Mouse (Mus musculus): ENCODE measurements around the gene Ociad1. TPM values are rescaled to one million over a fixed set of nuclear protein-coding genes. Genes with fewer than 3 reads are reported as not detected.
A peak's percentile ranks its signal among the peaks of the same experiment; 100 is the strongest.

The Ociad1 gene
- total and polyA plus RNA-seq, 3 experiments, result 121 to 324 (median 223) TPM

DNA sequence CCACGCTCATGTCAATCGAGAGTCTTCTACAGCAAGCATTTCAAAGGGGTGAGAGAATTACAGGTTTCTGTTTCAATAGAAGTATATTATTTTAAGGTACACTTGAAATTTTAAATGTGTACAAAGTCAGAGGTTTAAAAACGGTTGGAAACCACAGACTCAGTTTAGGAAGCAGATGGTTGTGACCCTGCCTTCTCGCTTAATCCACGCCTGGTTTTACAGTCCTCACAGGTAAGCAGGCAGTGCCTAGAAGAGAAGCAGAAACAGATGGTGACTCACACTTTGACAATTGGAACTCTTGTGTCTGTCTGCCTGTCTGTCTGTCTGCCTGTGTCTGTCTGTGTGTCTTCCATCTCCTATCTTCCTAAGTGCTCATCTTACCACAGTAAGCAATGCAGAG, 31.0 kb downstream of the Ociad1 start:
- Histone ChIP-seq H3K4me3 (ENCODE audit: low read depth, low read length) (no peak overlapping the region), H3K4me1 (ENCODE audit: insufficient read depth, low read depth, low read length) (peaks cover 9% of the 10 kb centered on the region), H3K36me3 (replicated peaks) (peaks cover 53% of the 10 kb centered on the region), H3K27me3 (ENCODE audit: insufficient read depth, low read length) (no peaks in the 10 kb centered on the region), H3K9me3 (replicated peaks) (no peaks in the 10 kb centered on the region)
- no peak for TF ChIP-seq POLR2AphosphoS5 (IDR thresholded peaks at IDR 0.05; ENCODE audit: insufficient replicate concordance, low read depth, low read length)
- TF ChIP-seq GATA2 (IDR thresholded peaks at IDR 0.05; ENCODE audit: borderline replicate concordance, low read depth, low read length), result no peak
- no peak for TF ChIP-seq GATA1 (IDR thresholded peaks at IDR 0.05; ENCODE audit: borderline replicate concordance, low read length)
- no peak for TF ChIP-seq TAL1 (conservative IDR thresholded peaks at IDR 0.05; ENCODE audit: low read depth, low read length)
- TF ChIP-seq CTCF (IDR thresholded peaks at IDR 0.05; ENCODE audit: low read depth, low read length), result no peak
- no peak for DNase-seq (ENCODE audit: low spot score)
- no peak for ATAC-seq (ENCODE audit: extremely low read depth, insufficient number of reproducible peaks, low FRiP score, poor library complexity, severe bottlenecking)

DNA sequence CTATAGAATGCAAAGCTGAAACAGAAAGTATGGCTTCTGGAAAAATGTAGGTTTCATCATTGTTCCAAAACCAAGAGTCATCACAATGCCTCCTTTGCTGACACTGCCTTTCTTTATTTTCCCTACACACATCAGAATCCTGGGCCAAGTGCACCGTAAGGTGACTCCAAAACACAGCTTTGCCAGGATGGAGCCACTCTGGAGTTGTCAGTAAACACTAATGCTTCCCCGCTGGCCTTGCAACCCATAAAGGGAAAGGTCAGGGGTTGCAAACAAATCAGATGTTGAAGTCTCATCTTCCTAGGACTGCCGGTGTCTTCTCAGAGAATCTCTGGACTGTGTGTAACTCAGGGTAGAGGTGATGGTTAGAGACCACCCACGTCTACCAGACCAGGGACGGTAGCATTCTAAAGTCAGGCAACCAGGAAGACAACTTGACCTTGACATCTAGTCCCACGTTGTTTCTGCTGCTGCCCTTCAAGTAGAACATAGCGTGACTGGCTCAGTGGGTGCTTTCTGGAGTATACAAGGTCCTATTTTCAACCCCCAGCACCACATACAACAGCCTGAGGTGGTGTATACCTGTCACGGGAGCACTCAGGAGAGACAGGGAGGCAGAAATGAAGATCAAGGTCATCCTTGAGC, 32.1 kb downstream of the Ociad1 start:
- DNase-seq (ENCODE audit: low spot score), result no peak
- no peaks in the 10 kb centered on the region for H3K27me3 ChIP-seq (ENCODE audit: insufficient read depth, low read length)

DNA sequence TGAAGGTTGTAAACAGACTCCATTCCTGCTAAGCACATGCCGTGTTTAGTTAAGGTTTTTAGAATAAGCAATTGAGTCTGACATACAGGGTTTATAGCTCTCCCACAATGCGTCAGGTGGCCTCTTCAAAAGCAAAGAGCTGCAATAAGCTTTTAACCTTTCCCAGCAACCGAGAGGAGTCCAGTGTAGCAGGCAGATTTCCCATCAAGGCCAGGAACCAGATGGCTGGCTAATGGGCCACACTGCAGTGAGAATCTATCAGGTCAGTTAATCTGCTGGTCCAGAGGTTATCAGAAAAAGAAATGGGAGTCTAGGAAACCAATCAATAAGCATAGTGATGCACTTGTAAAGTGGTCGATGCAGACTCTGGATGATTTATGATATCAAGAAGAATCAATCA, 38.4 kb downstream of the Ociad1 start:
- ATAC-seq (ENCODE audit: extremely low read depth, insufficient number of reproducible peaks, low FRiP score, poor library complexity, severe bottlenecking) (no peak), DNase-seq (ENCODE audit: low spot score) (no peak)
- H3K36me3 ChIP-seq (replicated peaks), result peaks cover 14% of the 10 kb centered on the region
- H3K27me3 ChIP-seq (ENCODE audit: insufficient read depth, low read length), result peaks cover 2% of the 10 kb centered on the region; the same call in 1 of the 2 replicates
- TF ChIP-seq TAL1 (conservative IDR thresholded peaks at IDR 0.05; ENCODE audit: low read depth, low read length) (no peak), CTCF (IDR thresholded peaks at IDR 0.05; ENCODE audit: low read depth, low read length) (no peak), GATA2 (IDR thresholded peaks at IDR 0.05; ENCODE audit: borderline replicate concordance, low read depth, low read length) (no peak), GATA1 (IDR thresholded peaks at IDR 0.05; ENCODE audit: borderline replicate concordance, low read length) (no peak), POLR2AphosphoS5 (IDR thresholded peaks at IDR 0.05; ENCODE audit: insufficient replicate concordance, low read depth, low read length) (no peak)
- no peaks in the 10 kb centered on the region for H3K4me1 ChIP-seq (ENCODE audit: insufficient read depth, low read depth, low read length)
- no peaks in the 10 kb centered on the region for H3K9me3 ChIP-seq (replicated peaks)
- no peak overlapping the region for H3K4me3 ChIP-seq (ENCODE audit: low read depth, low read length)

More for the DNA sequence above, 32.1 kb downstream of the Ociad1 start:
- Histone ChIP-seq H3K9me3 (replicated peaks) (no peaks in the 10 kb centered on the region), H3K36me3 (replicated peaks) (peaks cover 47% of the 10 kb centered on the region), H3K4me1 (ENCODE audit: insufficient read depth, low read depth, low read length) (peaks cover 3% of the 10 kb centered on the region; the same call in 1 of the 2 replicates), H3K4me3 (ENCODE audit: low read depth, low read length) (no peak overlapping the region)
- ATAC-seq (ENCODE audit: extremely low read depth, insufficient number of reproducible peaks, low FRiP score, poor library complexity, severe bottlenecking), result no peak
- TF ChIP-seq GATA2 (IDR thresholded peaks at IDR 0.05; ENCODE audit: borderline replicate concordance, low read depth, low read length) (no peak), POLR2AphosphoS5 (IDR thresholded peaks at IDR 0.05; ENCODE audit: insufficient replicate concordance, low read depth, low read length) (no peak), TAL1 (conservative IDR thresholded peaks at IDR 0.05; ENCODE audit: low read depth, low read length) (no peak), GATA1 (IDR thresholded peaks at IDR 0.05; ENCODE audit: borderline replicate concordance, low read length) (no peak)

DNA sequence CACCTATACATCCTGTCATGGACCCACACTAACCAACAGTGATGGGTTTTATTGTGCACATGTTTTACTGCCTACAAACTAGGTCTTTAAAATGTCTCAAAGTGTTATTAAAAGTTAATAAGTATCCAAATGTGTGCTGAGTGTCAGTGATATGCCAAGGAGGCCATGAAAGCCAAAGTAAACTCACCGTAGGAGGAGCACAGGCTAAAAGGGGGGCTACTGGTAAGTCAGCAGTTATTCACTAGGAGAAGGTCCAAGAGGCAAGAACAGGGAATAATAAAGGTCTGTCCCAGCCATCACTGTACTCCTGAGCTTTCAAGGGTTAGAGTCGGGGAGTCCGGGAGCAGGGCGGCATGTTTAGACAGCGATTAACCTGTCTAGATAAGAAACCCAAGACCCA, 43.9 kb downstream of the Ociad1 start:
- H3K4me1 ChIP-seq (ENCODE audit: insufficient read depth, low read depth, low read length), result peaks cover 7% of the 10 kb centered on the region
- no peak overlapping the region for H3K4me3 ChIP-seq (ENCODE audit: low read depth, low read length)
- DNase-seq (ENCODE audit: low spot score) (no peak), ATAC-seq (ENCODE audit: extremely low read depth, insufficient number of reproducible peaks, low FRiP score, poor library complexity, severe bottlenecking) (no peak)
- H3K9me3 ChIP-seq (replicated peaks), result no peaks in the 10 kb centered on the region
- peaks cover 3% of the 10 kb centered on the region for H3K36me3 ChIP-seq (replicated peaks)
- H3K27me3 ChIP-seq (ENCODE audit: insufficient read depth, low read length), result peaks cover 37% of the 10 kb centered on the region
- no peak for TF ChIP-seq TAL1 (conservative IDR thresholded peaks at IDR 0.05; ENCODE audit: low read depth, low read length)
- TF ChIP-seq CTCF (IDR thresholded peaks at IDR 0.05; ENCODE audit: low read depth, low read length), result no peak
- TF ChIP-seq GATA2 (IDR thresholded peaks at IDR 0.05; ENCODE audit: borderline replicate concordance, low read depth, low read length), result no peak
- no peak for TF ChIP-seq POLR2AphosphoS5 (IDR thresholded peaks at IDR 0.05; ENCODE audit: insufficient replicate concordance, low read depth, low read length)
- no peak for TF ChIP-seq GATA1 (IDR thresholded peaks at IDR 0.05; ENCODE audit: borderline replicate concordance, low read length)

DNA sequence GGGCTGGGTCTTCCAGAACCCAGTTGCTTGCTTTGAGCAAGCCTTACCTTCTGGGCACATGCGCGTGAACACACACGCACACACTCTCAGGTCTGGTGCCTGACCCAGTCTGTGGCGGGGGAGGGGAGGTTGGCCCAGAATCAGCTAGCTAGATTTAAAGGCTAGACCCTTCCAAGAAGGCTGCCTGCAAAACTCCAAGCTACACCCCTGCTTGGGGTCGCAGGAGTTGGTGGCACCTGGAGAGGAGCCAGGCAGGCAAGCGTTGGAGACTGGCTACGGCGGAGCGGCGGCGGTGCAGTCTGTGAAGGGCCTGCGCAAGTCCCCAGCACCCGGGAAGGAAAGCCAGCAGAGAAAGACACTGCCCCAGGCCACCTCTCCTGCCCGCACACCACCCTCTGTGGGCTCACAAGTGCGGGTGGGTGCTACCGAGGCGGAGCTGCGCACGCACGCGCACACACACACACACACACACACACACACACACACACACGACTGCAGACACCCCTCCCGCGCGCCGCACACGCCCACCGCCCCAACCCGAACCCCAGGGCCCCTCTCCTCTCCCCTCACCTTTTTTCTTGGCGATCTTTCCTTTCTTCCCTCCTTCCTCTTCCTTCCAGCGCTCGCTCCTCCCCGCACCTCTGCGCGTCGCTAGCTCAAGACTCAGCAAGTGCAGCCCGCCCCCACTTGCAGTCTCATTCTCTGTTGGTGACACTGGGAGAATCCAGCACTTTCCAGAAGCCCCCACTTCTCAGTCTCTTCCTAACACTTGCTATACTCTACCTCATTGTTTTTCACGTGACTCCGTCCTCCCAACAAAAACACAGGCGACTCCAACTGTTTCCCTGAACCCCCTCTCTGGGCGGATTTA, 45.6 kb downstream of the Ociad1 start:
- Histone ChIP-seq H3K27me3 (ENCODE audit: insufficient read depth, low read length) (peaks cover 46% of the 10 kb centered on the region), H3K36me3 (replicated peaks) (no peaks in the 10 kb centered on the region), H3K9me3 (replicated peaks) (no peaks in the 10 kb centered on the region), H3K4me3 (ENCODE audit: low read depth, low read length) (peak overlapping the region; percentile 53; the same call in 1 of the 2 replicates), H3K4me1 (ENCODE audit: insufficient read depth, low read depth, low read length) (peaks cover 13% of the 10 kb centered on the region)
- ATAC-seq (ENCODE audit: extremely low read depth, insufficient number of reproducible peaks, low FRiP score, poor library complexity, severe bottlenecking) (no peak), DNase-seq (ENCODE audit: low spot score) (no peak)
- TF ChIP-seq POLR2AphosphoS5 (IDR thresholded peaks at IDR 0.05; ENCODE audit: insufficient replicate concordance, low read depth, low read length), result no peak
- no peak for TF ChIP-seq CTCF (IDR thresholded peaks at IDR 0.05; ENCODE audit: low read depth, low read length)
- TF ChIP-seq GATA2 (IDR thresholded peaks at IDR 0.05; ENCODE audit: borderline replicate concordance, low read depth, low read length), result no peak
- no peak for TF ChIP-seq TAL1 (conservative IDR thresholded peaks at IDR 0.05; ENCODE audit: low read depth, low read length)
- no peak for TF ChIP-seq GATA1 (IDR thresholded peaks at IDR 0.05; ENCODE audit: borderline replicate concordance, low read length)

DNA sequence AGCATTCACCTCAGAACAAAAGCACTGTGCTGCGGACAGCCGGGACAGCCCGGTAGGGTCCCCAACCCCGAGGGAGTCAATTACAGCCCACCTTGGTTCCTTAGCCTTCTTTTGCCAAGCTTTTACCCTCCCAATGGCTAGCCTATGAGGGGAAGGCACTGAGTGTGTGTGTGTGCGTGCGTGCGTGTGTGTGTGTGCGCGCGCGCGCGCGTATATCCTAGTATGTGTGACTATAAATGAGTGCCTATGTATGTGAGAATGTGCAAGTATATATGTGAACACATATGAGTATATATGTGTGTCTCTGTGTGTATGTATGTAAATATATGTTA, 46.2 kb downstream of the Ociad1 start:
- no peaks in the 10 kb centered on the region for H3K36me3 ChIP-seq (replicated peaks)
- no peaks in the 10 kb centered on the region for H3K9me3 ChIP-seq (replicated peaks)
- H3K4me3 ChIP-seq (ENCODE audit: low read depth, low read length), result no peak overlapping the region
- no peak for DNase-seq (ENCODE audit: low spot score)
- no peak for ATAC-seq (ENCODE audit: extremely low read depth, insufficient number of reproducible peaks, low FRiP score, poor library complexity, severe bottlenecking)
- H3K27me3 ChIP-seq (ENCODE audit: insufficient read depth, low read length), result peaks cover 50% of the 10 kb centered on the region
- TF ChIP-seq GATA2 (IDR thresholded peaks at IDR 0.05; ENCODE audit: borderline replicate concordance, low read depth, low read length) (no peak), POLR2AphosphoS5 (IDR thresholded peaks at IDR 0.05; ENCODE audit: insufficient replicate concordance, low read depth, low read length) (no peak), CTCF (IDR thresholded peaks at IDR 0.05; ENCODE audit: low read depth, low read length) (no peak), GATA1 (IDR thresholded peaks at IDR 0.05; ENCODE audit: borderline replicate concordance, low read length) (no peak), TAL1 (conservative IDR thresholded peaks at IDR 0.05; ENCODE audit: low read depth, low read length) (no peak)
- H3K4me1 ChIP-seq (ENCODE audit: insufficient read depth, low read depth, low read length), result peaks cover 13% of the 10 kb centered on the region

Data from G1E (cell line).